Mouse (Mus musculus) skeletal muscle tissue, adult 2 months (tissue): ENCODE measurements around the gene Pros1.

ENCODE experiments used
- DNase-seq: peaks from one replicate; pipeline ENCODE4 v3.0.0-alpha.2; 2012; ENCODE audit warnings: low read depth, low spot score

Pros1 gene

GRCm38 (mm10) chr16:62854191-62855068 is at the start of gene Pros1:
TSS of gene Pros1 (plus strand) at chr16:62854307.
- peak; percentile 38 for DNase-seq

GRCm38 (mm10) chr16:62804621-62805020 is 49.5 kb upstream of the Pros1 start:
- DNase-seq, result no peak

GRCm38 (mm10) chr16:62807249-62807979 is 46.7 kb upstream of the Pros1 start:
- DNase-seq, result no peak

DNA sequence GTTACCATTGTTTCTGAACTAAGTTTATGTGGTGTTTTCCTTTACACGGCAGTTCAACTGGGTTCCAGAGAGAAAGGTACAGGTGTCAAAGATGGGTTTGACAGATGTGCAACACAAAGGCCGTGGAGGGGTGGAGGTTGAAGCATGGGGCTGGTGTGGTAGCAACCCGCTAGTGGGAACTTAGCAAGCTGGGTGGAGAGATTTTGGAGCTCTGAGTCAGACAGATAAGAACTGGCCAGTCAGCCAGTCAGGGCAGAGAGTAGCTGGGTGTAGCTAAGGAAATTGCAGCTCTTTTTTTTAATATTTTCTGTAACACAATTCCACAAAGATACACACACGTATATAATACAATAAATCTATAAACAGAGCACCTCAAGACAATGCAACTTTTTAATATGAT is 43.3 kb upstream of the Pros1 start:
- no peak for DNase-seq

DNA sequence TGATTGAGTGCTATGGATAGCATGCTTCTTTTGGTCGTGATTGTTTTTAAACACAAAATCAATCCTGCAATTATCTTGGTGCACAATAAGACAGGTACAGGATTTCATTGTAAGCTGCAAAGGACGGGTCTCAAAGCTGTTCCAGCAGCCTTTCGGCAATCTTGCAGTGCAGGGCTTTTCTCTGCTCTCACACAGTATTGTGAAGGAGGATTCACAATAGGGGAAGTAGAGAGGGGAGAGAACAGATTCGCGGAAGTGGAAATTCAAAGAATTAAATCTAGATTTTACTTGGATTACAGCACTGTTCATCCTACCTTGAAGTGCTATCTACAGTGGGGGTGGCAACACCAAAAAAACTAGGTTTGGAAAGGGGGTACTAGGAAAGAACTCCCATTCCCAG is 40.3 kb upstream of the Pros1 start:
- DNase-seq, result no peak

- DNase-seq, result no peak
These were observed 39.6 kb upstream of the Pros1 start, which contains the start of gene Stx19 for GRCm38 (mm10) chr16:62814491-62814890. TSS of gene Stx19 (plus strand) at chr16:62814676.

DNA sequence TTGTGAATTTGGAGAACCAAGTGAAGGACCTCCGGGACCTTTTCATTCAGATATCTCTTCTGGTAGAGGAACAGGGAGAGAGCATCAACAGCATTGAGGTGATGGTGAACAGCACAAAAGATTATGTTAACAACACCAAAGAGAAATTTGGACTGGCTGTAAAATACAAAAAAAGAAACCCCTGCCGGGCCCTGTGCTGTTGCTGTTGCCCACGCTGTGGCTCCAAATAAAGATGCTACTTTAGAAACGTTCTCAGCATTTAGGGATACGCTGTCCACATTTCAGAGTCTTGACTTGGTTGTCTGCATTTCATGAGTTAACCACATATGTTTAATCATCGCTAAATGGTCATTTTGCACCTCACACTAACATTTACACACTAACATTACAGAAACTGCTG is 31.6 kb upstream of the Pros1 start:
- DNase-seq, result no peak

- peak; percentile 13 for DNase-seq
These were observed 27.7 kb upstream of the Pros1 start for GRCm38 (mm10) chr16:62826156-62827001.

DNA sequence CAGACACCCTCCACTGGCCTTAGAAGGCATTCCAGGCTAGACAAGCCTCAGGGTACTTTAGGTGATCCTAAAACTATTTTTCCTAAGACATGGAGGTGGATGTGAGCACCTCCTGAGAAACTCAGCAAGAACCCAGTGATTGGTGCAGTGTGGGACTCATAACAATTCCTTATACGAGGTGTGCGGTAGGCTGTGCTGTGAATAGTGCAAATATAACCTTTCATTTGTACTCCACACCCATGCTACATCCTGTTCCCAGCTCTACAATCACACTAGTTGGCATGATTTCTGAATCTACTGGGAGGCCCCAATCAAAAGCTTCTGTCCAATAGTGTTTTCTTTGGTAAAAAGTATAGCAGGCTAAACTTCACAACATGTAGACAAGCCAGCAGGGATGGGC is 22.1 kb upstream of the Pros1 start:
- no peak for DNase-seq

GRCm38 (mm10) chr16:62832481-62832880 is 21.6 kb upstream of the Pros1 start:
- DNase-seq, result peak; percentile 24

DNA sequence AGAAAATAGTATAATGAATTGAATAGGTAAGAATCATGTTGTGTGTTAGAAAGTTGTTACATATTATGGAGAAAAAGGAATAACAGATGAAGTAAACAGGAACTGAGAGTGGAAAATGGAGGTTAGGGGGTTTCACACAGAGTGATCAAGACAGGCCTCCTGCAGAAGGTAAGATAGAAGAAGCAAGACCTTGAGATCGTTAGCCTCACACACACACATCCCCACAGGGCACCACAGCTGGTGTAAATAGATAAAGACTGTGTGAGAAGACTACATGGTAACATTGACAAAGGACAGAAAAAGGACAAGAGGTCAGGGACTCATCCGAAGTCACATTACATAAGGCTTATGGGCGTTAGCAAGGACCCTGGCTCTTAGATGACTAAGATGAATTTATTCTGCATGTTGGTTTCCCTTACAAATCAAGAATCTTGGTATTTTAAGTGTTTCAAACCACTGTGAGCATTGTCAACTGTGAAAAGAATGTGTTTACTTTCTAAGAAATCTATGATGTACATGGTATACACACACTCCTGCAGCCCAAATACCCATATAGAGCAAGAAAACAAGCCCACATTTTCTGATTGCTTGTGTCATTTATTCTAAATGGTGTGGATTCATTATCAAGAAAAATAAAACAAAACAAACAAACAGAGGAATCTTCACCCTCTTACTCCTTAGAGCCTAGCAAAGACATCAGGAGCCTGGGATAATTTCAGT is 19.9 kb upstream of the Pros1 start:
- DNase-seq, result no peak

DNA sequence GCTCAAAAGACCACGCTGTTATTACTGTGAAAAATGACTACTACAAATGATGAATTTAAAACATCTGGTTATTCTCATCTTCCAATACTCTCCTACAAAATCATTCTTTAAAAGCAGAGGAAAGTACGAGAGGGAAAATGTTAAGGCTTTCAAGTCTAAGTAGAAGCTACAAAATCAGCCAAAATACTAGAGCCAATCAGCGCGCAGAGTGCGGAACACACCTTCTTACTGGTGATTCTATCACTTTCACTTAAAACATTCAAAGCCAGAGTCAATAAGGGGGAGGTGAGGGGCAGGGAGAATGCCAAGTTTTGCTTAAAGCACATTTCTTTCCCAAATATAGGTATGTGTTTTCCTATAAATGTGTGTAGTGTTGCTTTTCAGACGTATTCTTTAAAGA is 8.8 kb upstream of the Pros1 start:
- DNase-seq, result no peak

- peak; percentile 95 for DNase-seq
These were observed 7.4 kb upstream of the Pros1 start, which contains the start of gene Arl13b for GRCm38 (mm10) chr16:62846498-62847312. TSS of gene Arl13b (minus strand) at chr16:62847040.

GRCm38 (mm10) chr16:62852464-62853252 is 1.4 kb upstream of the Pros1 start:
- DNase-seq, result no peak

DNA sequence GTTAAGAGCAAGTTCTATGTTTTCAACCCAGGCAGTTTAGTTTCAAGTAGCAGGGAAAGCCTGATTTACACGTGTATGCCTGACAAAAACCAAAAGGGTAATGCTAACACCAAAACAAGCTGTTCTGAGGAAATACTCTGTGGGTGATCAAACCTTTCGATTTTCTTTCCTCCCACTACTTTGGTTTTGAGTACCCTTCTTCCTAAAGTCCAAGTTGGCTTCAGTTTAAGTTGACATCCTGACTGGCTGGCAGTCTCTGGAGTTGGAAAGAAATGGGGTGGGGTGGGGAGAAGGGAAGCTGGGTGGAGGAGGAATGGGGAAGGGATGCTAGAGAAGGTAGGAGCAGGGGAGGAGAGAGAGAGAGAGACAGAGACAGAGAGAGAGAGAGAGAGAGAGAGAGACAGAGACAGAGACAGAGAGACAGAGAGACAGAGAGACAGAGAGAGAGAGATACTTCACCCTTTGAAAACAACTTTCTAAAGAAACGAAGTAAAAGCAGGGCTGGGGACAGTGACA is 438 bp upstream of the Pros1 start:
- no peak for DNase-seq

GRCm38 (mm10) chr16:62855385-62855784 is 1.3 kb downstream of the Pros1 start:
- DNase-seq, result no peak

DNA sequence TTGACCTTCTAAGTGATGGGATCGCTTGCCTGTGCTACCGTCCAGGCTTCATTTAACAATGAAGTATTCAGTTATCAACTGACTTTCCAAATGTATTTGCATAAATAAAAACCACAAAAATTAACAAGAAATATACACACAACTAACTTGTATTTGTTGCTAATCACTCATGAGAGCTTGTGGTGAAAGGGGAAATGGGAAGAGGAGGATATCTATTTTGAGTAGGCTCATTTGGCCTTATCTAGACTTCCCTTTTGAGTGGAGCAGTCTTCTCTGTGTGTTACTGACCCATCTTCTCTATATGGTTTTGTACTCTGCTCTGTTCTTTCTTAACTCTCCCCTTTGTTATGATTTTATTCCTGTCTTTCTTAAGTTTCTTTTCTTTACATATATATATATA is 2.2 kb downstream of the Pros1 start:
- DNase-seq, result no peak

- no peak for DNase-seq
These were observed 3.4 kb downstream of the Pros1 start for GRCm38 (mm10) chr16:62857498-62857897.

- DNase-seq, result no peak
These were observed 3.9 kb downstream of the Pros1 start for GRCm38 (mm10) chr16:62858018-62858417.
